Mouse (Mus musculus) heart, adult 11 months (tissue): ENCODE results near the gene Uqcc1.

ENCODE experiments used
- DNase-seq: peaks from one replicate; pipeline ENCODE4 v3.0.0; 2022

Gene Uqcc1

DNA sequence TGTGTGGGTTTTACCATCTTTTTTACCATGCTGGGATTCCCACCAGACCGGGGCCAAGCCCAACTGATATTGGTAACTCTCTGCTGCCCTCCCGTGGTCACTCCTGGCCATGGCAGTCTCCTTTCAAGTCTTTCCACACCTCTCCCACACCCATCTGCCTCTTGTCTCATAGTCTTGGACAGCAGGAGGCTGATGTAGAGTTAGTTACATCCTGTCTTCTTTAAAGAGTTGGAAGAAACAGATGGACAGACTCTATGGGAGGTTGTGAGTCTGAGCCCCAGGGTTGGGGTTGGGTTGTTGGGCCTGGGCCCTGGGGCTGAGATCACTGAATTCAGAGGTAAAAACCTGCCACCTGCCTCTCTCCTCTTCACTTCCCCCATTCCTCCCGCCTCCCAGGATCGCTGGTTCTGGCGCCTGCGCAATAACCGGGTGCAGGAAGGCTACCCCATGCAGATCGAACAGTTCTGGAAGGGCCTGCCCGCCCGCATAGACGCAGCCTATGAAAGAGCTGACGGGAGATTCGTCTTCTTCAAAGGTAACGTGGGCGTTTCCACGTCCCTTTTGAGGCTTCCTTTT, 118.2 kb downstream of the Uqcc1 start:
- peak; percentile 92 for DNase-seq

- DNase-seq = no peak
These were observed 120.5 kb downstream of the Uqcc1 start for GRCm38 (mm10) chr2:155809620-155810019.

GRCm38 (mm10) chr2:155807408-155807807, 122.7 kb downstream of the Uqcc1 start:
- DNase-seq = no peak

- peak; percentile 96 for DNase-seq
These were observed 123.6 kb downstream of the Uqcc1 start for GRCm38 (mm10) chr2:155806548-155806947.

DNA sequence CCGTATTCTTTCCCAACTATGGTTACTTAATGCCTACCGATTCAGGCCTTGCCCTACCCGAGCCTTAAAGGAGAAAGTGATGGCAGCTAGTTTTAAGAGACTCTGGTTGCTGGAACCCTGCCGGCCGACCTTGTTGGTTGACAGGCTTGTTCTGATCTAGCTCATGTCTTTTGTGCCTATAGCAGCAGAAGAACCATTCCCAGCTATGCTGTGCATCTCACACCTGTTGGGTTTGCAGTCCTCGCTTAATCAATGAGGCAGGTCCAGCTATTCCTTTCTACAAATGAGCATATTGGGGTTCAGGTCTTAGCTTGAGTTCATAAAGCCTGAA, 124.2 kb downstream of the Uqcc1 start:
- no peak for DNase-seq

DNA sequence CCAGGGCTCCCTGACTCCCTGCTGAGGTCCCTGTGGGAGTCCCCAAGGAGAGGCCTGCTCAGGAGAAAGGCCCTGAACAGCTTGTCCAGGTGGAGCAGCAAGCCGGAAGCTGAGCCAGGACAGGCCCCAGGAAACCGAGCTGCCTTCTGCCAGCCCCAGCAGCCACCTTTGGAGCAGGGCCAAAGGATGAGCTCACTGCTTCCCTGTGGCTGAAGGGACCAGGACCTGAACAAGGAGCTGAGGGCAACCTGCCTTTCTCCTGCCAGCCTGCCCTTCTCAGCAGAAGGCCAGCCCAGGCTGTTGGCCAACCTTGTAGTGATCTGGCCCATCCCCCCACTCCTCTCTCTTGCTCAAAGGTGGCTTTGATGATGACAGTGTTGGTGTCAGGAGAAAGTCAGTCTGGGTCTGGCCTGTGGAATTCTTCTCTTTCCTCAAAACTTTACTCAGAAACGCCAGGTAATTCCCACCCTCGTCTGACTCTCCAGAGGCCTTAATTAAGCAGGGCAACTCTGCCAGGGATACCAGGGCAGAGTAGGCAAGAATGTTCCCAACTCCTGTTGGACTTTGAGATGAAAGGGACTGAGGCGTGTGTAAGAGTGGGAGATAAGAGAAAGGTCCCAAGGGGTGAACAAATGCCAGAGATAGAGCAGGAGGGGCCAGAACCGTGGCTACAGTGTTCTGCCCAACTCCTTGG, 124.7 kb downstream of the Uqcc1 start:
- peak; percentile 94 for DNase-seq

DNA sequence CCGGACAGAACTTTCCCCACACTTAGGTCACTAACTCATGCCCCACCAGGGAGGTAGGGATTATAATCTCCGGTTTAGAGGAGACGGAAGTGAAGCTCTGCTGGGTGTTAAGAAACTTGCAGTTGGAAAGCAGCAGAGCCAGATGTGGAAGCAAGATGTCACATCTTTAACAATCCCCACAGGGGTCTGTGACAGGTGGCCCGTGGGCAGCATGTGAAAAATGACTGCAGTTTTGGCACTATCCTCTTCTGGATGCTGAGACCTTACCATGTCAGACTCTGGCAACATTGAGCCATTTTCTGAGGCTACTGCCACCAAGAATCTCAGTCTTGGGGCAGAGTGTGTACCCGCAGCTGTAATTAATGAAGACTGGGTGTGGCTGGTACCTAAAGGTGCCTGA, 126.1 kb downstream of the Uqcc1 start:
- DNase-seq = no peak

- no peak for DNase-seq
These were observed 127.3 kb downstream of the Uqcc1 start for GRCm38 (mm10) chr2:155802761-155803160.

DNA sequence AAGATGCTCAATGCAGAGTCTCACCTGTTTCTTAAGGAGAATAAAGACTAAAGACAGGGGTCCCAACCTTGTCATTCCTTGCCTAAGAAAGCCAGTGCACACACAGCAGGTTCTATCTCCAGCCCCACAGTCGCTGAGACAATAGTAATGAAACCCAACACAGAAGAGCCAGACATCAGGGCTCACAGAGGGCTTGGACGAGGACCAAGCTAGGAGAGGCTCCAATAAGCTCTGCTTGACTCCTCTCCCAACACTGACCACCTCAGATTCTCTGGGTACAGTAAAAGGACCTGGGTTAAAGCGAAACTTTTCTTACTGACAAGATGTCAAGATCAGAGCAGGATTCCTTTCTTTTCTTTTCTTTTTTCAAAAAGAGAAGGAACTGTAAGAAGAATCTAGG, 131.5 kb downstream of the Uqcc1 start:
- no peak for DNase-seq
